Mouse (Mus musculus): ENCODE measurements around the gene Klhl26. TPM values are rescaled to one million over a fixed set of nuclear protein-coding genes. Genes with fewer than 3 reads are reported as not detected.

Gene Klhl26
- polyA plus RNA-seq, 1 experiment = 32.5 TPM

DNA sequence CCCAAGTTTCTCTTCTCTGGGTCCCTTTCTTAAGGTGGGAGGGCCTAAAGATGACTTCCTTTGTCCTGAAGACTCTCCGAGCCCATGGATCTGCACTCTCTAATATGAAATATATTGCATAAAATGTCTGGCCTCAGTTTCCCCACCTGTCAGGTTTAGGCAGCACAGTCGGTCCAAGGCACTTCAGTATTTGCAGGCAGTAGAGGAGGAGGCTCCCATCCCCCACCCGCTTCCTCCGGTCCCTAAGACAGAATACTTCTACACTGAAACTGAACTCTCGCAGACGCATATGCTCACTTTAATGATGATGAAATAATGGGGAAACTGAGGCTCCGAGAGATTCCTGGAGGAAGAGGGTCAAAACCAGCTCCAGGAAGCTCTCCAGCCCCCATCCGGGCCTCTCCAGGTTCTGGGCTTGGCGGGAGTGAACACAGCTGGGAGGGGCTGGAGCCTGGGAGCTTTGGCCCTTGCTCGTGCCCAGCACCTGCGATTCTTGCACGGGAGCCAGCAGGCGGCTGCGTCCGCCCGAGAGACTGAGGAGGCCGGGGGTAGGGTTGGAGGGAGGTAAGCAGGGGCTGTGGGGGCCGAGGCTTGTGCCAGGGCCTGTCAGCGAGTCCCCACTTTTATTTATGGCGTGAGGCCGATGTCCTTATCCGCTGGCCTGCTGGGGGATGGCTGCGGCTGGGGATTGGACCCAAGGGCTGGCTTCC is 25.2 kb upstream of the Klhl26 start:
- peak in 1 of 3 experiments; percentile 50 for TF ChIP-seq MYOG (IDR thresholded peaks at IDR 0.05; ENCODE audit: control insufficient read depth in 1 of 3, insufficient read depth in 1 of 3, insufficient read length in 2 of 3, low read depth in 2 of 3)
- peak in 1 of 3 experiments; percentile 43 for TF ChIP-seq MYOD1 (IDR thresholded peaks at IDR 0.05; ENCODE audit: control insufficient read depth in 1 of 3, insufficient read length in 2 of 3, low read depth in 2 of 3)
- TF ChIP-seq REST (IDR thresholded peaks at IDR 0.05; ENCODE audit: insufficient read depth, insufficient read length) = no peak
- TF ChIP-seq POLR2AphosphoS2 (IDR thresholded peaks at IDR 0.05; ENCODE audit: insufficient read length, low read depth) = peak; percentile 7
- no peak for TF ChIP-seq MAX (IDR thresholded peaks at IDR 0.05; ENCODE audit: low read depth)
- no peak for TF ChIP-seq TCF3 (IDR thresholded peaks at IDR 0.05; ENCODE audit: insufficient read length, low read depth)
- no peak for TF ChIP-seq TCF12 (IDR thresholded peaks at IDR 0.05; ENCODE audit: insufficient read depth, poor library complexity, severe bottlenecking)
- TF ChIP-seq POLR2A (IDR thresholded peaks at IDR 0.05; ENCODE audit: insufficient read length, low read depth) = no peak
- TF ChIP-seq SRF (IDR thresholded peaks at IDR 0.05; ENCODE audit: control insufficient read depth, insufficient read length, low read depth) = no peak
- Histone ChIP-seq H3K4me3 (no peak overlapping the region), H3ac (ENCODE audit: control insufficient read depth, insufficient read length) (no peak overlapping the region), H3K36me3 (ENCODE audit: control insufficient read depth, insufficient read depth) (no peaks in the 10 kb centered on the region), H3K4me2 (ENCODE audit: low read depth) (no peak overlapping the region), H3K79me2 (ENCODE audit: control insufficient read depth, insufficient read depth) (peaks cover 7% of the 10 kb centered on the region), H3K27me3 (ENCODE audit: control insufficient read depth, insufficient read depth, insufficient read length) (no peaks in the 10 kb centered on the region)

DNA sequence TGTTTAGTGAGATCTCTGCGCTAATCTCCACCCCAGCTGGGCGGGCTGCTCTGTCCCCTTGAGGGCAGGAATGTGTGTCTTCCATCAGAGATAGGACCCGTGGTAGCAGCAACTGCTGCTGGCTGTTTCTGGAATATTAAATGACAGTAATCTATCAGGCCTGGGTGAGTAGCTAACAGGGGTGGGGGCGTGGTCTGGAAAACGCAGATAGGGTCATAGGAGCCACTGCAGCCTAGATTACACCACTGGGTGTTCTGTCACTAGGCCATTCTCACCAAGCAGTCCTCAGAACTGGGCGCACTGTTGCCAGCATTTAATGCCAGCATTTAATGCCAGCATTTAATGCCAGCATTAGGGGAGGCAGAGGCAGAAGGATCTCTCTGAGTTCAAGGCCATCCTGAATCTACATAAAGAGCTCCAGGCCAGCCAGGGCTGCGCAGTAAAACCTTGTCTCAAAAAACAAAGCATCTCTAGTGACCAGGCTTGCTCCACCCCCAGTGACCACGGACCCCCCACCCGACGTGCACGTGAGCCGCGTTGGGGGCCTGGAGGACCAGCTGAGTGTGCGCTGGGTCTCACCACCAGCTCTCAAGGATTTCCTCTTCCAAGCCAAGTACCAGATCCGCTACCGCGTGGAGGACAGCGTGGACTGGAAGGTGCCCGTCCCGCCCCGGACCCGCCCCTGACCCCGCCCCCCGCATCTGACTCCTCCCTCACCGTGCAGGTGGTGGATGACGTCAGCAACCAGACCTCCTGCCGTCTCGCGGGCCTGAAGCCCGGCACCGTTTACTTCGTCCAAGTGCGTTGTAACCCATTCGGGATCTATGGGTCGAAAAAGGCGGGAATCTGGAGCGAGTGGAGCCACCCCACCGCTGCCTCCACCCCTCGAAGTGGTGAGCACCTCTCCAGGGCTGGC is 23.9 kb upstream of the Klhl26 start:
- Histone ChIP-seq H3K27me3 (ENCODE audit: control insufficient read depth, insufficient read depth, insufficient read length) (no peaks in the 10 kb centered on the region), H3ac (ENCODE audit: control insufficient read depth, insufficient read length) (no peak overlapping the region), H3K4me3 (no peak overlapping the region), H3K4me2 (ENCODE audit: low read depth) (no peak overlapping the region), H3K79me2 (ENCODE audit: control insufficient read depth, insufficient read depth) (peaks cover 6% of the 10 kb centered on the region), H3K36me3 (ENCODE audit: control insufficient read depth, insufficient read depth) (no peaks in the 10 kb centered on the region)
- TF ChIP-seq CEBPB (IDR thresholded peaks at IDR 0.05; ENCODE audit: insufficient read depth, poor library complexity, severe bottlenecking) (no peak), SRF (IDR thresholded peaks at IDR 0.05; ENCODE audit: control insufficient read depth, insufficient read length, low read depth) (no peak), TCF3 (IDR thresholded peaks at IDR 0.05; ENCODE audit: insufficient read length, low read depth) (no peak), MYOD1 (IDR thresholded peaks at IDR 0.05; ENCODE audit: control insufficient read depth in 1 of 3, insufficient read length in 2 of 3, low read depth in 2 of 3) (no peak), USF1 (IDR thresholded peaks at IDR 0.05; ENCODE audit: low read depth) (no peak), TCF12 (IDR thresholded peaks at IDR 0.05; ENCODE audit: insufficient read depth, poor library complexity, severe bottlenecking) (no peak)

DNA sequence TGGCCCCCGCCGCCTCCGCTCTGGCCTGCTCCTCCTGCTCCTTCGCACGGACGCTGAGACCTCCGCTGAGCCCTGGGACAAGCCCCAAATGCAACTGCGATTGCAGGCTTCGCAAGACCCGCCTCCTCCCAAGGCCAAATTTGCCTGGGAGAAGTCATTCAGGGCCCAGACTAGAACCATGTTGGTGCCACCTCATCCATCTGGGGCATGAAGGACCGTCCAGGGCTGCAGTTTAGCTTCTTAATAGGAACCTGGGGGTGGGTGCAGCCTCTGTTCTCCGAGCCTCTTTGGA is 18.9 kb upstream of the Klhl26 start:
- H3ac ChIP-seq (ENCODE audit: control insufficient read depth, insufficient read length) = no peak overlapping the region
- peaks cover 13% of the 10 kb centered on the region for H3K79me2 ChIP-seq (ENCODE audit: control insufficient read depth, insufficient read depth)
- no peaks in the 10 kb centered on the region for H3K27me3 ChIP-seq (ENCODE audit: control insufficient read depth, insufficient read depth, insufficient read length)
- TF ChIP-seq REST (IDR thresholded peaks at IDR 0.05; ENCODE audit: insufficient read depth, insufficient read length) (no peak), MYOG (IDR thresholded peaks at IDR 0.05; ENCODE audit: control insufficient read depth in 1 of 3, insufficient read depth in 1 of 3, insufficient read length in 2 of 3, low read depth in 2 of 3) (no peak), POLR2AphosphoS2 (IDR thresholded peaks at IDR 0.05; ENCODE audit: insufficient read length, low read depth) (no peak), MAX (IDR thresholded peaks at IDR 0.05; ENCODE audit: low read depth) (no peak), CEBPB (IDR thresholded peaks at IDR 0.05; ENCODE audit: insufficient read depth, poor library complexity, severe bottlenecking) (no peak), TCF3 (IDR thresholded peaks at IDR 0.05; ENCODE audit: insufficient read length, low read depth) (no peak), SRF (IDR thresholded peaks at IDR 0.05; ENCODE audit: control insufficient read depth, insufficient read length, low read depth) (no peak), MYOD1 (IDR thresholded peaks at IDR 0.05; ENCODE audit: control insufficient read depth in 1 of 3, insufficient read length in 2 of 3, low read depth in 2 of 3) (no peak), POLR2A (IDR thresholded peaks at IDR 0.05; ENCODE audit: insufficient read length, low read depth) (no peak), USF1 (IDR thresholded peaks at IDR 0.05; ENCODE audit: low read depth) (no peak)
- H3K4me3 ChIP-seq = no peak overlapping the region
- peak overlapping the region; percentile 79 for H3K4me2 ChIP-seq (ENCODE audit: low read depth)
- H3K36me3 ChIP-seq (ENCODE audit: control insufficient read depth, insufficient read depth) = no peaks in the 10 kb centered on the region

- peak overlapping the region; percentile 47 for H3K4me3 ChIP-seq
These were observed 18.4 kb upstream of the Klhl26 start for GRCm38 (mm10) chr8:70495001-70495770.

More at GRCm38 (mm10) chr8:70495001-70495770, 18.4 kb upstream of the Klhl26 start:
- Histone ChIP-seq H3ac (ENCODE audit: control insufficient read depth, insufficient read length) (peak overlapping the region; percentile 5), H3K79me2 (ENCODE audit: control insufficient read depth, insufficient read depth) (peaks cover 13% of the 10 kb centered on the region), H3K36me3 (ENCODE audit: control insufficient read depth, insufficient read depth) (no peaks in the 10 kb centered on the region), H3K27me3 (ENCODE audit: control insufficient read depth, insufficient read depth, insufficient read length) (no peaks in the 10 kb centered on the region), H3K4me2 (ENCODE audit: low read depth) (peak overlapping the region; percentile 79)
- TF ChIP-seq SRF (IDR thresholded peaks at IDR 0.05; ENCODE audit: control insufficient read depth, insufficient read length, low read depth) = no peak
- TF ChIP-seq TCF3 (IDR thresholded peaks at IDR 0.05; ENCODE audit: insufficient read length, low read depth) = no peak
- TF ChIP-seq POLR2AphosphoS2 (IDR thresholded peaks at IDR 0.05; ENCODE audit: insufficient read length, low read depth) = no peak
- no peak for TF ChIP-seq CEBPB (IDR thresholded peaks at IDR 0.05; ENCODE audit: insufficient read depth, poor library complexity, severe bottlenecking)
- TF ChIP-seq E2F4 (IDR thresholded peaks at IDR 0.05; ENCODE audit: insufficient read depth) = no peak
- TF ChIP-seq MYOD1 (IDR thresholded peaks at IDR 0.05; ENCODE audit: control insufficient read depth in 1 of 3, insufficient read length in 2 of 3, low read depth in 2 of 3) = no peak
- TF ChIP-seq POLR2A (IDR thresholded peaks at IDR 0.05; ENCODE audit: insufficient read length, low read depth) = no peak
- no peak for TF ChIP-seq MYOG (IDR thresholded peaks at IDR 0.05; ENCODE audit: control insufficient read depth in 1 of 3, insufficient read depth in 1 of 3, insufficient read length in 2 of 3, low read depth in 2 of 3)
- no peak for TF ChIP-seq MAX (IDR thresholded peaks at IDR 0.05; ENCODE audit: low read depth)
- no peak for TF ChIP-seq REST (IDR thresholded peaks at IDR 0.05; ENCODE audit: insufficient read depth, insufficient read length)
- no peak for TF ChIP-seq TCF12 (IDR thresholded peaks at IDR 0.05; ENCODE audit: insufficient read depth, poor library complexity, severe bottlenecking)
- no peak for TF ChIP-seq USF1 (IDR thresholded peaks at IDR 0.05; ENCODE audit: low read depth)

All from myocyte (in vitro differentiated cells).